Mouse (Mus musculus) lung, embryonic 14.5 days (tissue): ENCODE results near the gene Krtap1-3. TPM values are rescaled to one million over a fixed set of nuclear protein-coding genes. Genes with fewer than 3 reads are reported as not detected.
A peak's percentile ranks its signal among the peaks of the same experiment; 100 is the strongest.

Experiments
- ATAC-seq: fragments of 200-750 bp; cut with Nextera tagmentation; 2 replicates; pipeline ENCODE4 v1.8.0; 2017; ENCODE audit warnings: mild to moderate bottlenecking, moderate TSS enrichment, moderate library complexity; ENCODE audit not compliant: insufficient read depth
- DNase-seq: peaks from one replicate; pipeline ENCODE4 v3.0.0-alpha.2; 2015
- H3K27ac ChIP-seq: fragments of 300-500 bp; sonication (generic); 2 replicates; pipeline ENCODE4 v1.5.1; 2014; ENCODE audit warnings: low read depth, mild to moderate bottlenecking, moderate library complexity
- H3K27me3 ChIP-seq: fragments of 300-500 bp; sonication (generic); 2 replicates; pipeline ENCODE4 v1.6.1; 2014; ENCODE audit warnings: low read length, control low read depth; ENCODE audit not compliant: insufficient read depth
- H3K36me3 ChIP-seq: fragments of 300-500 bp; sonication (generic); 2 replicates; pipeline ENCODE4 v1.6.1; 2014; ENCODE audit warnings: control low read depth; ENCODE audit not compliant: insufficient read depth
- H3K4me1 ChIP-seq: fragments of 300-500 bp; sonication (generic); 2 replicates; pipeline ENCODE4 v1.6.1; 2014; ENCODE audit warnings: antibody characterized with exemption, control low read depth; ENCODE audit not compliant: insufficient read depth
- H3K4me2 ChIP-seq: fragments of 300-500 bp; sonication (generic); 2 replicates; pipeline ENCODE4 v1.6.1; 2014; ENCODE audit warnings: mild to moderate bottlenecking
- H3K4me3 ChIP-seq: fragments of 300-500 bp; sonication (generic); 2 replicates; pipeline ENCODE4 v1.5.1; 2014; ENCODE audit warnings: low read depth, low read length
- H3K9ac ChIP-seq: fragments of 300-500 bp; sonication (generic); 2 replicates; pipeline ENCODE4 v1.6.1; 2014
- H3K9me3 ChIP-seq: fragments of 300-500 bp; sonication (generic); 2 replicates; pipeline ENCODE4 v1.6.1; 2016; ENCODE audit warnings: low read depth, low read length, control low read depth
- CTCF ChIP-seq: IDR thresholded peaks from 2 replicates; pipeline ENCODE4 v1.5.1; 2016; ENCODE audit warnings: antibody characterized with exemption, low read depth
- WGBS: fragments of 180-500 bp; shearing (Covaris S2); extraction: QIAGEN DNeasy Blood & Tissue Kit; methylation state at CpG from one replicate; pipeline ENCODE4 v1.1.7; 2014; 5-methylcytosine and 5-hydroxymethylcytosine counted together
- polyA plus RNA-seq: library from polyadenylated mRNA; unstranded; fragments of >200 nt; fragmentation: Nextera tagmentation; extraction: Ambion mirVana; gene quantifications from 2 replicates; pipeline ENCODE4 v1.2.1, GENCODE M21; 2014

The Krtap1-3 gene
- polyA plus RNA-seq, 1 experiment from 2014 or later = not detected

GRCm38 (mm10) chr11:99581564-99581963 lies 9.6 kb downstream of the Krtap1-3 start:
- H3K4me3 ChIP-seq = no peak overlapping the region
- DNase-seq = peak; percentile 11
- no peaks in the 10 kb centered on the region for H3K27me3 ChIP-seq
- ATAC-seq = no peak
- no peak for TF ChIP-seq CTCF
- no peak overlapping the region for H3K27ac ChIP-seq
- H3K4me1 ChIP-seq = no peaks in the 10 kb centered on the region
- H3K9me3 ChIP-seq = no peaks in the 10 kb centered on the region
- H3K9ac ChIP-seq = no peak overlapping the region
- WGBS = 65% methylated on average over 6 of the region's 6 CpGs
- no peaks in the 10 kb centered on the region for H3K36me3 ChIP-seq
- H3K4me2 ChIP-seq = no peak overlapping the region

GRCm38 (mm10) chr11:99581051-99581450 lies 10.1 kb downstream of the Krtap1-3 start:
- DNase-seq (no peak), ATAC-seq (no peak)
- Histone ChIP-seq H3K9ac (no peak overlapping the region), H3K4me3 (no peak overlapping the region), H3K36me3 (no peaks in the 10 kb centered on the region), H3K4me2 (no peak overlapping the region), H3K27me3 (no peaks in the 10 kb centered on the region), H3K9me3 (no peaks in the 10 kb centered on the region), H3K27ac (no peak overlapping the region), H3K4me1 (no peaks in the 10 kb centered on the region)
- TF ChIP-seq CTCF = no peak
- WGBS = 83% methylated on average over 5 of the region's 5 CpGs

- Histone ChIP-seq H3K4me1 (no peaks in the 10 kb centered on the region), H3K27ac (no peak within 1 kb of the TSS), H3K27me3 (no peaks in the 10 kb centered on the region), H3K9me3 (no peaks in the 10 kb centered on the region), H3K36me3 (no peaks in the 10 kb centered on the region), H3K4me3 (no peak within 1 kb of the TSS), H3K4me2 (no peak within 1 kb of the TSS), H3K9ac (no peak within 1 kb of the TSS)
- no peak for DNase-seq
- ATAC-seq = no peak
- 84% methylated on average over 6 of the region's 6 CpGs for WGBS
- no peak for TF ChIP-seq CTCF
Measured at GRCm38 (mm10) chr11:99580636-99581035, 10.5 kb downstream of the Krtap1-3 start, which contains the start of gene Krtap1-5. Krtap1-5 (minus strand) TSS chr11:99581016.

GRCm38 (mm10) chr11:99574106-99574505 lies 17.0 kb downstream of the Krtap1-3 start:
- peak; percentile 62; the same call in 1 of the 2 replicates for ATAC-seq
- peak; percentile 93 for TF ChIP-seq CTCF
- peak; percentile 91 for DNase-seq

GRCm38 (mm10) chr11:99573164-99573563 lies 18.0 kb downstream of the Krtap1-3 start:
- DNase-seq = no peak
- ATAC-seq = no peak
- H3K27ac ChIP-seq = no peak overlapping the region
- no peaks in the 10 kb centered on the region for H3K27me3 ChIP-seq
- 50% methylated on average over 4 of the region's 4 CpGs for WGBS
- H3K9me3 ChIP-seq = no peaks in the 10 kb centered on the region
- TF ChIP-seq CTCF = no peak
- no peaks in the 10 kb centered on the region for H3K4me1 ChIP-seq
- no peaks in the 10 kb centered on the region for H3K36me3 ChIP-seq
- H3K4me3 ChIP-seq = no peak overlapping the region
- H3K9ac ChIP-seq = no peak overlapping the region
- no peak overlapping the region for H3K4me2 ChIP-seq

More at GRCm38 (mm10) chr11:99574106-99574505, 17.0 kb downstream of the Krtap1-3 start:
- Histone ChIP-seq H3K4me3 (no peak overlapping the region), H3K4me1 (no peaks in the 10 kb centered on the region), H3K9me3 (no peaks in the 10 kb centered on the region), H3K27ac (no peak overlapping the region), H3K9ac (no peak overlapping the region), H3K4me2 (peak overlapping the region; percentile 46), H3K36me3 (no peaks in the 10 kb centered on the region), H3K27me3 (no peaks in the 10 kb centered on the region)
- under 1% methylated on average over 7 of the region's 7 CpGs for WGBS

- Histone ChIP-seq H3K4me1 (no peaks in the 10 kb centered on the region), H3K36me3 (no peaks in the 10 kb centered on the region), H3K27me3 (no peaks in the 10 kb centered on the region), H3K27ac (no peak within 1 kb of the TSS), H3K4me3 (no peak within 1 kb of the TSS), H3K4me2 (no peak within 1 kb of the TSS), H3K9ac (no peak within 1 kb of the TSS), H3K9me3 (no peaks in the 10 kb centered on the region)
- DNase-seq = no peak
- no peak for ATAC-seq
- no peak for TF ChIP-seq CTCF
- WGBS = 92% methylated on average over 7 of the region's 7 CpGs
Measured at GRCm38 (mm10) chr11:99566530-99566929, 24.6 kb downstream of the Krtap1-3 start, which contains the start of gene Krtap3-1. Krtap3-1 (minus strand) TSS chr11:99566630.

GRCm38 (mm10) chr11:99562580-99562979 lies 28.6 kb downstream of the Krtap1-3 start:
- WGBS = 73% methylated on average over 6 of the region's 6 CpGs
- H3K4me3 ChIP-seq = no peak overlapping the region
- no peak for ATAC-seq

More at GRCm38 (mm10) chr11:99562580-99562979, 28.6 kb downstream of the Krtap1-3 start:
- no peak for DNase-seq
- no peaks in the 10 kb centered on the region for H3K36me3 ChIP-seq
- H3K4me2 ChIP-seq = no peak overlapping the region
- H3K9me3 ChIP-seq = no peaks in the 10 kb centered on the region
- no peaks in the 10 kb centered on the region for H3K4me1 ChIP-seq
- no peak overlapping the region for H3K27ac ChIP-seq
- TF ChIP-seq CTCF = no peak
- no peaks in the 10 kb centered on the region for H3K27me3 ChIP-seq
- H3K9ac ChIP-seq = no peak overlapping the region
